ENCODE assay signal across 8 mouse cellular contexts in genomic region chr11:19830280-19831062, GRCm38 (mm10).
DNase-seq lines count a peak whose midpoint lies in the region.

No protein-coding gene starts in this region.

- peak; percentile 86 to 89 for DNase-seq in left cerebral cortex, adult 18-20 months (ENCODE audit: low spot score in 2 of 2)
- DNase-seq in left cerebral cortex, adult 11 months (ENCODE audit: low spot score) = no peak
- peak; percentile 80 for DNase-seq in cerebellum, adult 8-10 months
- DNase-seq in frontal cortex, postnatal 10 days (ENCODE audit: low spot score in 2 of 2) = peak; percentile 37 to 77
- DNase-seq in induced T-regulatory cell, adult 2 months (ENCODE audit: low read depth) = peak; percentile 88
- DNase-seq in left cerebral cortex, postnatal 4 days = peak; percentile 84
- peak; percentile 17 to 39 for DNase-seq in monocyte, adult 2 months (ENCODE audit: low read depth in 1 of 2, low spot score in 2 of 2)
- peak; percentile 51 to 88 for DNase-seq in spleen, postnatal 4 days (ENCODE audit: low spot score in 2 of 2)

- intact Hi-C loops in left cerebral cortex, postnatal 4 days (cut with DNase I) = loop anchor here (5.0 to 10.0 kb wide), 3 partner anchors 92 to 242 kb away; partner anchors contain the start of gene Spred2
